Mouse (Mus musculus) kidney, adult 18-20 months (tissue): Measurements from ENCODE around the gene Hrk.

Experiments used
- DNase-seq: peaks from one replicate; pipeline ENCODE4 v3.0.0; 2021

The Hrk gene

DNA sequence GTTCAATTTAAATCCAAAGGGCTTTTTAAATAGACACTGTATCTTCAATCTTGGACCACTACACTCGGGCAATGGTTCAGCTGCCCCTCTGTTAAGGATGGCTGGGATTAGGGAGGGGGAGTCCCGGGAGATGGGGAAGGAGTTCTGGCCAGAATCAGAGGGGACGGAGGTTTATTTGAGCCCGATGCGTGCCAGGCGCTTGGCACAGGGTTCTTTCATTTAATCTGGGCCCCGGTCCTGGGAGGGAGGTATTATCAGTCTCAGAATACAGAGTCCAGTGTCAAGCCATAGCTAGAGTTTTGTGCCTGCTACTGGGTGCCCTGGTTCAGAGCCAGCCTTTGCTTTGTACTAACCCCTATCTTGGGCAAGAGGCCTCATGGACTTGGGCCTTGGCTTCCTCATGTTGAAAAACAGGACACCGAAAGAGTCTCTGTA, 3.1 kb downstream of the Hrk start:
- peak; percentile 47 for DNase-seq

DNA sequence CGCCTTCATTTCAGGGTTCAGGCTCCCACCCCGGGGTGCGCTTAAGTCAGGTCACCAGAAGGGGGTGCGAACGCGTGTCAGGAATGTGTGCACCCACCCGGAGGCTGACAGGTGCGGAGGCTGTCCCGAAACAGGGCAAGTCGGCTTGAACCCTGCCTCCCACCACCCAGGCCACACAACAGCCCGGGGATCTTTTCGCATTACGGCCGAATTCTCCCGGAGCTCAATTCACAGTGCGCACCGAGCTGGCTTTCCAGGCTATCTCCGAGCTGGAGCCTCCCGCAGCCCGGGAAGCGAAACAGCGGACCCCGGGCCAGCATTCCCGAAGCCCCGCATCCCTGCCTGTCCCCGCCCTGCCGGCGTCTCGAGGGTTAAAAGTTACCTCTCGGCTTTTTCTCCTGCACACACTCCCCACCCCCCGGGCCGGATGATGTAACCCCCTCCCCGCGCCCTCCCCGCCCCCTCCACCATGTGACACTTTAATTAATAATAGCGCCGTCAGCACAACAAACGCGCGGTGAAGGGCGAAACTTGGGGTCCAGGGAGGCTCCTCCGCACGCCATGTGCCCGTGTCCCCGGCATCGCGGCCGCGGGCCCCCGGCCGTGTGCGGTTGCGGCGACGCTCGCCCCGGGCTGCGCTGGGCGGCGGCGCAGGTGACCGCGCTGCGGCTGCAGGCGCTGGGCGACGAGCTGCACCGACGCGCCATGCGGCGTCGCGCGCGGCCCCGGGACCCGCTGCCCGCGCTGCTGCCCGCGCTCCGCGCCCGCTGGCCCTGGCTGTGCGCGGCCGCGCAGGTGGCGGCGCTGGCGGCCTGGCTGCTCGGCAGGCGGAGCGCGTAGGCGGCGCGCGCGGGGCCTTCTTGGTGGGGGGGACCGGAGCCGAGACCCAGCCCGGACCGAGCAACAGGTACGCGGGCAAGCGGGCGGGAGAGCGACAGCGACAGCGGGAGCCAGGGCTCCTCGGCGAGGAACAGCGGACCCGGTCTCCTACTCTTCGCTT, 5.1 kb downstream of the Hrk start:
- peak; percentile 21 for DNase-seq

DNA sequence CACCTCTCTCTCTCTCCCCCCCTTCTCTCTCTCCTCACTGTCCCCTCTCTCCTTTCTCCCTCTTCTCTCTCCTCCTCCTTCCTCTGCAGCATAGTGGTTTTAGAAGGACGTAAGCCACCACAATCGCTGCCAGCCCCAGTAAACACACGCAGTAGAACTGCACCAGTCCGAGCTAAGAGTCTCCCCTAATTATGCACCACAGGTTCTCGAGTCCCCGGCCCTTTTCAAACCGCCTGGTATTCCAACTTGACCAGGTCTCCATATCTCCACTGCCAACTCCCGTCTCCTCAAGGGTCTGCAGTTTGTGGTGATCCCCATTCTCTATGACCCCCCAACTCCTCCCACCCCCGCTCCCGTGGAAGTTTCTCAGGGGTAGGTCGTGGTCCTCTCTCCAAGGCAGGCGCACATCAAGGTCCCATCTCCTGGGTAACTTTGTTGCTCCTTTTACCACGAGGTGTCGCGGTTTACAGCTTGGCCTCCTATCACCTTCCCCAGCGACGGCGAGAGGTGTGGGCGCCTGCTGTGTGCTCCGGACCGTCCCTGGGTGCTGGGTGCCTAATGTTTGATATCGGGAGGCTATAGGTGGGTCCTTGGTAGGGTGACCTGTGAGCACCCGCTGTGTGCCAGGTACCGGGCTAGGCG, 6.6 kb downstream of the Hrk start:
- peak; percentile 36 for DNase-seq

DNA sequence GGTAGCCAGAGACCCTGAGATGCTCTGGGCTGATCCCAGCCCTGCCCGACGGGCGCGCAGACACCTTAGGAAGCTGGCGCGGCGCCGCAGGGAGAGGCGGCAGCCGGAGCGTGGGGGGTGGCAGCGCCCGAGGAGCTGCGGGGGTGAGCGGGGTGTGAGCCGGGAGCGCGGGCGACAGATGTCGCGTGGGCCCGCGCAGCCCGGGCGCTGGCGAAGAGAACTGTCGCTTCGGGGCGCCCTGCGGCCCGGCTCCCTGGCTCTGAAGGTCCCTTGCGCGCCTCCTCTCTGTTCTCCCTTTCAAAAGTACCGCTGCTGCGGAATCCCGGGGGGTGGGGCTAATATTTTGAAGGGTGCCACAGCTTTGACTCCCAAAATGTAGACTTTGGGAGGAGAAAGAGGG, 7.2 kb downstream of the Hrk start:
- DNase-seq: no peak

DNA sequence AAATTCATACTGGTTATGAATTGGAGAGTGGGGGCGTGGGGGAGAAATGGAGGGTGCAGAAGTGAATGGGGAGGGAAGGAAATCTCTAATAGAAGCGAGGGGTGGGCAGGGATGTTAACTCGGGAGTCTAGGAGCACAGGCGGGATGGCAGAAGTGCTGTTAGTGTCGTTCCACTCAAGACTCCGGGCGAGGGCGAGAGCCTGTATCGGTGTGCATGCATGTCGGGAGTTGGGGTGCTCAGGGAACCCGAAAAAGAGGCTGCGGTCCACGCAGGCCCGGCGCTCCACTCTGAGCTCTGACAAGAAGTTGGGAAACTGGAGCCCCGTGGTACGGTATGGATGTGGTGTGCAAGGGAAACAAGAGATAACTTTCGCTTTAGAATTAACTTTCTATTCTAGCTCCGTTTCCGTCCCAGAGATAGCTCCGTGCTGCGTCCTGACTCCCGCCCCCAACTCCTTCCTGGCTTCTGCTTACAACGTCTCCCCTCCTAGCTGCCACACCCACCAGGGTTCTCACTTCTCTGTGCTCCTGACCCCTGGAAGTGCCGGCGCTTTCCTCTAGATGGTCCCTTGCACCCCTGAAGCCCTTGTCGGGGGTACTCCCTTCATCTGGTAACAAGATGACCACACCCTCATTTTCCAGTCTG, 7.8 kb downstream of the Hrk start:
- DNase-seq: no peak

DNA sequence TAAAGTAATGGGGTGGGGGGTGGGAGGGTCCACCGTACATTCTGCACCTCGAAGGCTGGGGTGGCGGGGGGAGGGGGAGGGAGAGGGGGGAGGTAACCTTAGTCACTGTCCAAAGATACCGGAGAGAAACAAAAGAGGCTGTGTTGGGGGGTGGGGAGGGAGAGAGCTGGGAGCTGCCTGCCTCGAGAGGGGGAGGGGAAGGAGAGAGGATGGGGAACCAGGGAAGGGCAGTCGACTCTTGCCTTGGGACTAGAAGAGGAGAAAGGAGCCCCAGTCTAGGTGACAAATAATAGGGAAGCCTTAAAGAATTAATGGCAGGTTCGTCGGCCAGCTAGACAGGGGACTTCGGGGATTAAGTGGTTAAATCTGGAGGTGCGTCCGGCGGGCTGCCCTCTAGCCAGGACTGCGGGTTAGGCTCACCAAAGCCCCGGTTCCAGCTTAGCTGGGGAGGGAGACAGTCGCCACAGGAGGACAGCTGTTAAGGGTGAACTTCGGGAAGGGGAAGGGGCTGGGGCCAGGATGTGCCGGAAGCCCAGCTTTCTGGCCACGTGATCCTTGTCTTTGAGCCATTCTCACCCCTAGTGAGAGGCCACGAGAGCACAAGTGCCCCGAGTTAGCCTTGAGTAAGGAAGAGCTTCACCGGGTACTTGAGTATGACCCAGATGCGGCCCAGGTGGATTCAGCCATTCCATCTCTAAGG, 10.0 kb downstream of the Hrk start:
- DNase-seq: no peak

DNA sequence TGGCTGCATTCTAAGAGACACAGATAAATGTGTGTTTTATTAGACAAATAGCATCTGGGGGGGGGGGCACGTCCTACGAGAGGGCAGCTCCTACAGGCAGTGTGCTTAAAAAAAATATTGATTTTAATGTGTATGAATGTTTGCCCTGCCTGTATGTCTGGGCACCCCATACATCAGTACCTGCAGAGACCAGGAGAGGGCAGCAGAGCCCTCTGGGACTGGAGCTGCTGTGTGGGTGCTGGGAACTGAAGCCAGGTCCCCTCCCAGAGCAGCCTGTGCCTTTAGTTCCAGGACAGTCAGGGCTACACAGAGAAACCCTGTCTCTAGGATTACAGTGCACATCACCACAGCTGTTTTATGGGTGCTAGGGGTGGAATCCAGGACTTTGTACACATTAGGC, 10.7 kb downstream of the Hrk start:
- DNase-seq: no peak

DNA sequence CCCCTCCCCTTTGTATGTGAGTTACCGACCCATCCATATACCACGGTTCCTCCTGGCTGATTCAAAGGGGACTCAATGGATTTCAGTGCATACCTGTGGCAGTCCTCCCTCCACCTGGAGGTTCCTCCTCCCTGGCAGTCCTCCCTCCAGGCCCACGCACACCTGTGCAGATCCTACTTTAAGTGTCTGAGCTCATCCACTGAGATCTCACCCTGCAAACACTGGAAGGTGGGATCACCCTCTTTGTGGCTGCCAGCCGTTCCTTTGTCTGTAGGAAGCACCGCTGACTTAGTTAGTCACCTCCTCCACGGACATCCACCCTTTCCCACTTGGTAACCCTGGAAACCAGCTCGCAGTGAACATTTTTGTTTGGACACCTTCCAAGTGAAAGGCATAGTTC, 13.2 kb downstream of the Hrk start:
- DNase-seq: no peak

DNA sequence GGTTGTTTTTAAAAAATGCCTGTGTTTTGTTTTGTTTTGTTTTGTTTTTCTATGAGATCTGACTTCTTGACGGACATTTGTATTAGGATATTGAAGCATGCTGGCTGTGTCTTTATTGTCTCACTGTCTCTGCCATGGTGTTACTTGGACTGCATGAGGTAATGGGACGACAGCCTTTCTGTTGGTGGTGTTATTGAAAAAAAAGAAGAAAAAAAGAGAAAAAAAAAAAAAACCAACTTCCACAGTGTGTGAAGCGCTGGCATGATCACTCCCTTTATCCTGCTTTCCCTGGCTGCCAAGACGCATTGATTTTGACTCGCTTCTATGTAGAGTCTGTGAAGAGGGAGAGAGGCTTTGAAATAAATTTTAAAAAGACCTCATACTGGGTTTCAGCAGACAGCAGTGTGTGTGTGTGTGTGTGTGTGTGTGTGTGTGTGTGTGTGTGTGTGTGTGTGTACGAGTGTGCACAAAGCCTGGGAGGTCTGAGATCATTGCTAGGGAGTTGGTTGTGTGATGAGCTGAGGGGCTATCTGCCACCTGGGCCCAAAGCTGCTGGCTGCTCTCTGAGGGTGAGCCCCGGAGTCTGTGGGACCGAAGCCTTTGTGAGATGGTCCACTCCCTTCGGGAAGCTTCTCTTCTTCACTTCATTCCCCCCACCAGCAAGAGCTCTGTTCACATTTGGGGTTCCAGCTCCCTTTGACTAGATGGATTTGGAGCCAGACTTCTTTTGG, 22.6 kb downstream of the Hrk start:
- no peak for DNase-seq

DNA sequence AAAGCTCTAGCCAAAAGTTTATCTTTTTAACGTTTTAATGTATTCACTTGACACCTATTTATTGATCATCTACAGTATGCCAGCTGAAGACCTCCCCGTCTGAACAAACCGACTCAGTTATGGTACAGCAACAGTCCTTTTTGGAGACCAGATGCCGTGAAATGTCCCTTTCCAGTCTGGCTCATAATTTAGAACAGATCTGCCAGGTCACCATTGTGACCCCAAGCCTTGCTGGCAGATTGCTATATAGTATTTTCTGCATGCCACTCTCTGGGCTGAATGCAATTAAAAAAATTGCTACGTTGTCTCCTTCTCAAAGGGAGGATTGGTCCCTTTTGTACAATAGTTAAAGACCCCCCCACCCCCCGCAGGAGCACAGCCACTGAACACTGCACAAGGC, 23.9 kb downstream of the Hrk start:
- no peak for DNase-seq

DNA sequence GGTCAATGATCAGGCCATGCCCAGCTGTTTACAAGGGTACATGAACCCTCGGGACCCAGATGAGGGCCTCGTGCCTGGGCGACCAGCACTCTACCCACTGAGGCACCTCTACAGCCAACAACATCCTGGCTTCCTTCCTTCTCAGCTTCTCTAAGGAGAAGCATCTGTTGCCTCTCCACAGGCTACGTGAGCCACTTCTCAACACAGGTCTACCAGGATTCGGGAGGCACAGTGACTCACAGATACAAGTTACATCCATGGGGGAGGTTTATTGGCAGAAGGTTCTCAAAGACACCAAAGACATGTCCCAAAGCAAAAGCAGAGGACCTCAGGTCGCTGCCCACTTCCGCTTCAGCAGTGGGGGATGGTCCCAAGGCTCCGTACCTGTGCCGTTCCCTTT, 26.0 kb downstream of the Hrk start:
- DNase-seq: no peak

DNA sequence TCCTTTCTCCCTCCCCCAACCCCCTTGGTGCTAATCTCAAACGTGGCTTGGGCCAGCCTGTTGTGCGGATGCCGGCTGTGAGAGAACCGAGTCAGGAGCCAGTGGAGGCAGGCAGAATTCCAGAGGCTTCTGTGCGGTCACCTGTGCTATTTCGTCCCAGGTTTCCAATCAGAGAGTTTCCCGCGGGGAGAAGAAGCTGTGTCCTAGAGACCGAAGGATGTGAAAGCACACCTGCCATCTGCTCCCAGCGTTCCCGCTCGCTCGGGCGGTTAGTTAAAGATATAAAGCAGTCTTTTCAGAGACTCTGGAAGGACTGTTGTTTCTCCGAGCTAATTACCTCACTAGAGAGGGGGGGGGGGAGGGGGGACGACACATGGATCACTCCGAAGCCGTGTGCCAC, 27.8 kb downstream of the Hrk start:
- DNase-seq: no peak

DNA sequence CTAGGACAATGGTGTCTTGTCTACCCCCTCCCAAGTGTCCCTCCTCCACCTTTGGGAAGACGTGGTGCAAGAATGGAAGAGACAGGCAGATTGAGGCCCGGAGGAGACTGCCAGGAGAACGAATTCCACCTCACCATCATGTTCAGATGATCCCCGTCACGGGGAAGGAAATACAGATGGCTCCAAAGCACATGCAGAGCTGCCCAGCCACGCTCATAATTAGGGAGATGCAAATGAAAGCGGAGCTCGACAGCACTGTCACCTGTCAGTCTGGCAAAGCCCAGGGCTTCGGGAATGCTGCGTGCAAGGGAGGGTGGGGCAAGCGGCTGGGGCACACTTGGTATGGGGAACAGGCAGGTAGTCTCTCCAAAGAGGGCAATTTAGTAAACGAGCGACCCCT, 33.0 kb downstream of the Hrk start:
- no peak for DNase-seq

DNA sequence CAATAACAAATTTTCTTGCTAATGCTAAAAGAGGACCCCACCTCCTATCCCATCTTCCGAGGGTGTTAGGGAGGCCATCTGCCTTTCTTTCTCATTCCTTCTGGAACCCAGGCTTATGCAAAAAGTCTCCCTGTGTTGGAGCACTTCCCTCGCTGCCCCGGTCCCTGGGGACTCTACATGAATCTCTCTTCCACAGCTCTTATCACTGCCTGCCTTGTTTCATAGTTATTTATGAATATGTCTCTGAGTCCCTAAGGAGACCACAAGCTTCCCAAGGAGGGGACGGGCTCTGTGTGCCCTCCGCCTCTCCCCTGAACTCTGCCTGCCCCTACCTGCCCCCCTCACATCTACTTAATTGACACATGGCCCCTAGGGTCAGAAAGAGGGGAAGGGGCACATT, 35.2 kb downstream of the Hrk start:
- DNase-seq: no peak

DNA sequence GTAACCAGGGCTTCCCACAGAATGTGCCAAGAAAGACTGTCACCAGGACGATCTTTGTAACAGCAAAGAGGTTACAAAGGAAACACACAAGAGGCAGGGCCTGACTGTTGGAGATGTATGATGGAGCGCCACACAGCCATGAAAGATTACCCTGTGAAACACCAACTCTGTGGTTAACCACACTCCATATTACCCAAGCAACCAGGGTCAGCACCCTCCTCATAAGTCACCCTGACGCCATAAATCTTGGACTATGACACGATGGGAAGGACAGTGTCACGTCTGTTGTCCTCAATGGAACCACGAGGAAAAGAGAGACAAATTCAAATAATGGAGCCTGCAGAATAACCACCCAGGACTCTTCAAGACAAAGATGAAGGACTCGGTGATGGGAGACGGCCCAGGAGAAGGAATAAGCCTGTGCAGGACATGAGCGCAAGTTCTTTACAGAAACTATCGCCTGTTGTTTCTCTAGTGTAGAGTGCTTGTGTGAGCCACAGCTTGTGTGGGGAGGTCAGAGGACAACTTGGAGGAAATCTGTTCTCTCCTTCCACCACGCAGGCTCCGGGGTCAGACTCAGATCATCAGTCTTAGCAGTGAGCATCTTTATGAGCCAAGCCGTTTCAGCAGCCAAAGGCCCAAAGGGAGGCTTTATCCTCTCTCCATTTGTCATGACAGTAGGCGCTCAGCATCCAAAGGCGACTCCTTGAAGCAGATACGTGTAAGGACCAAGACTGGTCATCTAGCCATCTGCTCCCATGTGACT, 40.4 kb downstream of the Hrk start:
- DNase-seq: peak; percentile 3

DNA sequence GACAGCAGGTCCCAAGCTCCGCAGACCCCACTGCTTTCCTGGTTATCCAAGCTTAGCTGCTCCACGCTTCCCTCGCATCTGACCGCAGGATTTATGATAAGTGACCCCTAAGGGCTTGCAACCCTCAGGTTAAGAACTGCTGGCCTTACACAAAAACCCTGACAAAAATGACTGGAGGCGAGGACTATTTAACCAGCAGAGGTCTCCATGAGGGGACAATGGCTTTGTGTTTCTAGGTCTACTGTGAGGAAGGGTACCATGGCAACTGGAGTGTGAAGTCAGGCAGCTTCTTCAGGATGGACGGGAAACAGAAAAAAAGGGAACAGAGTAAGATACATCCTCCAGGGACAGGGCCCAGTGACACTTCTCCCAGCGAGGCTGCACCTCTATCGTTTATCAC, 41.4 kb downstream of the Hrk start:
- DNase-seq: no peak

DNA sequence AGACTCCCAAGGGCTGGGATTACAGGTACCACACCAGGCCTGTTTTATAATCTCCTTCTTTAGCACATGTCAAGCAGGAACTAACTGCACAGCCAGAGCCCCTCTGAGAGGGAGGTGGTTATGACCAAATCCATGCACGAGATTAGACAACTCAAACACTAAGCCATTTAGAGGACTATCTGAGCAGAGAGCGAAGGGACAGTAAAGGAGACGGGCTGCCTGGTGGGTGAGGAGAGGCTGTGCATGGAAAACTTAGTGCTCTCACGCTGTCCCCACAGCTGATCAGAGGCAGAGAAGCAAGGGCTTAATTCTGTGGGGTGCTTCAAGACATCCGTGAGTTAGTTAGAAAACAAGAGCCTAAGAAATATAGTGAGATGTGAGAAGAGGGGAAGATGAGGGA, 49.6 kb downstream of the Hrk start:
- DNase-seq: no peak

DNA sequence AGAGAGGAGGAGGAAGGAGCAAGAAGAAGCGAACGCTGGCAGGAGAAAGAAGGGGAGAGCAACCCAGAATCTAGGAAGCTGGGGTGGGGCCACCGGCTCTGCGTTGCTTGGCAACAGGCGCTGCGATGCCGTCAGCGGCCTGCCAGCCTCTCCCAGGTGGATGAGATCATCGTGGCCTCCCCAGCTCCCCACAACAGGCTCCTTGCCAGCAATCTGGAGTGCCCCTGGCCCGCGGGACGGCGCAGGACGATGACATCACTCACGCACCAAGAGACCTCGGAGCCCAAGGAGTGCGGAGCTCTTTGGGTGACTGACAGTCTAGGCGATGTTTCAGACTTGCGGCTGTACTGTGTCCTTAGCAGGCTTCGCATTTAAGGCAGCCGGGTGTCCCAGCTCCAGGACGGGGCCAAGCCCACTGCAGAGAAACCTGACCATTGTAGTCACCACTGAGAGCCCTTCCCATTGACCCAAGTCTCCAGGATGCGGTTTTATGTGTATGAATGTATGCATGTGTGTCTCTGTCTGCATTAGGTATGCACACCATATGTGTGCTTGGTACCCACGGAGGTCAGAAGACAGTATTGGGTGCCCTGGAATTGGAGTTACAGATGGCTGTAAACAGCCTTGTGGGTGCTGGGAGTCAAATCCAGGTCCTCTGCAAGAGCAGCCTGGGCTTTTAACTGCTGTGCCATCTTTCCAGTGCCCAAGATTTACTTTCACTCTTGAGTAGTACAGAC, 50.1 kb downstream of the Hrk start:
- DNase-seq: peak; percentile 23

DNA sequence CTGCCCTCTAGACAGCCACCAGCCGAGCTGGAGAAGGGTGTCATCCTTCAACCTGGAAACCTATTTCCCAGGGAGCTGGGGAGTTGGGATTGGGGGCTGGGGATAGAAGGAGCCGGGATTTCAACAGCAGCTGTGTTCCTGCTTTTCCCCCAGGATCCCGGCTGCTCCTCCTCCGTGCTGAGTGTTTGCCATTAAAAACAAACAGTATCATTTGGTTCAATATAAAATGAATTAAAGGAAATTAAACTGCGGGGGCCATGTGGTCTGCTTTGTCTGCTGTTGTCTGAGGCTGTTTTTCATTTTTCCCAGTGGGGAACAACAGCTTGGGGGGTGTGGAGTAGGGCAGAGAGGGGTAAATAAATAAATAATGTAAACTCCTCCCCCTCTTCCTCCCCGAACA, 53.0 kb downstream of the Hrk start:
- DNase-seq: no peak

DNA sequence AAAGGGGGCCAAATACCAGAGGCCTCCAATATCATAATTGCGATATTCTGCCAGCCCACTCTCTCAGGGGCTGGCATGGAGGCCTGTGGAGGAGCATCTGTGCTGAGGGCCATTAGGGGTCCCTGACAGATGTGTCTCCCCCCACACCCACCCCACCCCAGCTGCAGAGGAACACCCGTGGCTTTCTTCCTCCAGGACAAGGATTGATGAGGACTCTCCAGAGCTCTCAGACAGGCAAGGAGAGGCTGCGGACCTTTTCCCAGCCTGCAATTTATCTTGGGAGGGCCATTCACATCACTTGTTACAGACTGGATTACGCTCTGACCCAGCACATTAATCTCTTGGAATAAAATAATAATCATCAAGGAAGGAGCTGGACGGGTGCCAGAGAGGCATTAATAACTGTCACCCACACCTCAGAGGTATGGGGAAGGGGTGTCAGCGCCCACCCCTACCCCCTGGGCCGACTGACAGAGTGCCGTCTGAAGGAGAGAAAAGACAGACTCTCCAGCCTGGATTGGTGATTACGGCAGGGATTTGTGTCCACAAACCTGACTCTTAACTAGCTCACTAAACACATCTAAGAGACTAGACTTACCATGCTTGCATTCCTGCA, 58.8 kb downstream of the Hrk start:
- no peak for DNase-seq
